Mouse (Mus musculus) thymus, adult 2 months (tissue): Measurements from ENCODE around the gene Dysf. TPM values are rescaled to one million over a fixed set of nuclear protein-coding genes. Genes with fewer than 3 reads are reported as not detected.

Source experiments
- DNase-seq: peaks from one replicate; pipeline ENCODE4 v3.0.0; 2021
- H3K27ac ChIP-seq: fragments of 200-500 bp; 2 replicates; pipeline ENCODE4 v1.5.1; 2012; ENCODE audit warnings: low read length, control low read depth; ENCODE audit not compliant: control insufficient read depth, insufficient read depth
- H3K27me3 ChIP-seq: fragments of 200-500 bp; 2 replicates; pipeline ENCODE4 v1.6.1; 2012; ENCODE audit warnings: mild to moderate bottlenecking, low read length, moderate library complexity, mixed read lengths; ENCODE audit not compliant: control insufficient read depth, insufficient read depth
- H3K36me3 ChIP-seq: fragments of 200-500 bp; 2 replicates; pipeline ENCODE4 v1.6.1; 2012; ENCODE audit warnings: mild to moderate bottlenecking, low read length, moderate library complexity; ENCODE audit not compliant: control insufficient read depth, insufficient read depth
- H3K4me1 ChIP-seq: fragments of 200-500 bp; replicated peaks from 2 replicates; pipeline ENCODE4 v1.6.1; 2012; ENCODE audit warnings: low read length; ENCODE audit not compliant: control insufficient read depth, insufficient read depth
- H3K4me3 ChIP-seq: fragments of 200-500 bp; 2 replicates; pipeline ENCODE4 v1.5.1; 2012; ENCODE audit warnings: mild to moderate bottlenecking, low read length, control low read depth, moderate library complexity; ENCODE audit not compliant: control insufficient read depth, insufficient read depth
- CTCF ChIP-seq: fragments of 200-500 bp; IDR thresholded peaks from 2 replicates; pipeline ENCODE4 v1.5.1; 2012; ENCODE audit warnings: mild to moderate bottlenecking, control low read depth, low read length, moderate library complexity, borderline replicate concordance; ENCODE audit not compliant: control insufficient read depth, poor library complexity, insufficient read depth; ENCODE audit errors: extremely low read depth
- POLR2A ChIP-seq: fragments of 200-500 bp; IDR thresholded peaks from 2 replicates; pipeline ENCODE4 v1.6.1; 2012; ENCODE audit warnings: mild to moderate bottlenecking, low read length, control low read depth, moderate library complexity; ENCODE audit not compliant: control insufficient read depth, poor library complexity, insufficient read depth; ENCODE audit errors: extremely low read depth
- WGBS: fragments of 180-500 bp; shearing (Covaris S2); methylation state at CpG from one replicate; pipeline ENCODE4 v1.1.7; 2018; 5-methylcytosine and 5-hydroxymethylcytosine counted together
- polyA plus RNA-seq: library from polyadenylated mRNA; depleted of rRNA; stranded (reverse); fragments of >200 nt; gene quantifications from 2 replicates; pipeline ENCODE4 v1.2.3, GENCODE M21; 2012

Gene Dysf
- polyA plus RNA-seq, 1 experiment, result 6.2 TPM

DNA sequence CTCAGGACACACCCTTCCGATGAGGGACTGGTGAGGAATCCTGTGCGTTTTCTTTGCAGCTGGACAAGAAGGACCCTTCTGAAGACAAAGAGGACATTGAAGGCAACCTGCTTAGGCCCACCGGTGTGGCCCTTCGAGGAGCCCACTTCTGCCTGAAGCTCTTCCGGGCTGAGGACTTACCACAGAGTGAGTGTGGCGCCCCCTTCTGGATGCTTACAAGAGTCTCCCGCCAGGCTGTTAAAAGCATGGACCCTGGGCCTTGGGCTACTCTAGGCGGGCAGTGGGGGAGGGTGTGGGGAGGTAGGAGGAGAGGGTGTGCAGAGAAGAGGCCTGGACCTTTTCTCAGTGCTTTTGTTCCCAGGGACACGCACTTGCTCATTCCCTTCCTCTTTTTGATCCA is 64.2 kb downstream of the Dysf start:
- Histone ChIP-seq H3K27ac (no peak overlapping the region), H3K27me3 (no peaks in the 10 kb centered on the region), H3K4me3 (no peak overlapping the region), H3K36me3 (no peaks in the 10 kb centered on the region), H3K4me1 (no peaks in the 10 kb centered on the region)
- 83% methylated on average over 9 of the region's 9 CpGs for whole genome bisulfite sequencing
- TF ChIP-seq POLR2A (no peak), CTCF (no peak)
- no peak for DNase-seq

DNA sequence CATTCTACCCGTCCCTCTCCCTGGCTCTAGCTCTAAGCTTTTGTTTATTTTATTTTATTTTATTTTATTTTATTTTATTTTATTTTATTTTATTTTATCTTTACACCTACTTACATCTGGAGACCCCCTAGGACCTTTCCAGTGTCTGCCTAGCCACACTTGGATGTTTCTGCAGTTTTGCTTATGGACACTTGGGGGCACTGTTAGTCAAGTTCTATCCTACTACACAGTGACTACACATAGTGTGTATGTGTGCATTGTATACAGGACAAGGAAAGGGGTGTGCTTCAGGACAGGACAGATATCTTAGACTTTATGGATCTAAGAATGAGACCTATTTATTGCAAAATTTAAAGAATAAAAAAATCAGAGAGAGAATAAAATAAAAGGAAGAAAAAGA is 69.8 kb downstream of the Dysf start:
- no peak for DNase-seq
- WGBS, result 86% methylated on average over 1 of the region's 1 CpGs
- H3K4me3 ChIP-seq, result no peak overlapping the region

DNA sequence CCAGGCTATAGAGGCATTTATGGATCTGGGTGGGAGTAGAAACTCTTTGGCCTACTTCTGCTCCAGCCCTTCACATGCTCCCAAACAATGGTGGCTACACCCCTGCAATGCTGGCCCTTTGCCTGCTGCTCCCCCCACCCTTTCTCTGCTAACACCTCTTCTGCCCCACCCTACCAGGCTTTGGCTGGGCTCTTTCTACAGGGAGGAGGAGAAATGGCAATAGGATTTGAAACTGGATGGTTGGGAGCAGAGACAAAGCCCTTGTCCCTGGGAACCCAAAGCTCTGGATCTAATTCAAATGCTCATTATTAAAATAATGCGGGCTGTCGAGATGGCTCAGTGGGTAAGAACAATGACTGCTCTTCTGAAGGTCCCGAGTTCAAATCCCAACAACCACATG is 72.2 kb downstream of the Dysf start:
- TF ChIP-seq POLR2A, result no peak
- no peak for TF ChIP-seq CTCF
- Histone ChIP-seq H3K36me3 (no peaks in the 10 kb centered on the region), H3K4me1 (no peaks in the 10 kb centered on the region), H3K4me3 (no peak overlapping the region), H3K27me3 (no peaks in the 10 kb centered on the region), H3K27ac (no peak overlapping the region)
- DNase-seq, result no peak
- WGBS, result 97% methylated on average over 3 of the region's 3 CpGs

More for the DNA sequence above, 69.8 kb downstream of the Dysf start:
- no peaks in the 10 kb centered on the region for H3K36me3 ChIP-seq
- H3K27me3 ChIP-seq, result no peaks in the 10 kb centered on the region
- TF ChIP-seq CTCF, result no peak
- no peak for TF ChIP-seq POLR2A
- no peaks in the 10 kb centered on the region for H3K4me1 ChIP-seq
- no peak overlapping the region for H3K27ac ChIP-seq

DNA sequence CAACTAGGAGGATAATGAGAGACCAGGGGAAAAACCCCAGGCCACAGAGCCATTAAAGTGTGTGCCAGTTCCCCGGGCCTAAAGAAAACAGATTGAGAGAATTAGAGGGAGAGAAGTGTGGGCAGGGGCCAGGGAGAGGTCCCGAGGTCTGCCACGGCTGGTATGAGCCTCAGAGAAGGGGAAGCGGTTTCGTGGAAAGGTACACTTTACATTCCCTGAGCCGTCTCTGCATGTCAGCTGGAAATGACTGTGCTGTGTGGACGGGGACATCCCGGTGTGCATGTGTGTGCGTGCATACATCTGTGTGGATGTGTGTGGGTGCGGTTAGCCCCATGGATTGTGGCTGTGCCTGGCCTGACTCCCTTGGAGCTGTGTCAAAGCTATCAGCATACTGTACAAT is 76.4 kb downstream of the Dysf start:
- Histone ChIP-seq H3K4me3 (no peak overlapping the region), H3K36me3 (no peaks in the 10 kb centered on the region), H3K27ac (no peak overlapping the region), H3K27me3 (no peaks in the 10 kb centered on the region), H3K4me1 (no peaks in the 10 kb centered on the region)
- no peak for TF ChIP-seq CTCF
- TF ChIP-seq POLR2A, result no peak
- 45% methylated on average over 10 of the region's 10 CpGs for WGBS
- no peak for DNase-seq

DNA sequence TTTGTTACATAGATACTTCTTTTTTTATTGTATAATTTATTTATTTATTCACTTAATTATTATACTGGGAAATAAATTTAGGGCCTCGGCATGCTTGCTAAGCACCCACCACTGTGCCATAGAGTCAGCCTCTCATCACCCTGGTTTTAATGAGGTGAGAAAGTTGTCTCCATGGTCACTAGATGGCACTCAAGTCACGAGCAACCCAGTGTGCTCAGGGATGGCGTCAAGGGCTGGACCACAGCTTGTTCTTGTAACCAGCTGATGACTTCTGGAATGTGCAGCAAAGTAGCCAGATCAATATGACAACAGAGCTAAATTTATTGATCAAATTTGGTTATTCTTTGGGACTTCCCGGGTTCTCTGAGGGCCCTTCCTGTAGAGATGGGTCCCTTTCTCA is 85.1 kb downstream of the Dysf start:
- DNase-seq, result peak; percentile 45
- TF ChIP-seq POLR2A (no peak), CTCF (no peak)
- Histone ChIP-seq H3K4me1 (no peaks in the 10 kb centered on the region), H3K36me3 (no peaks in the 10 kb centered on the region), H3K27ac (no peak overlapping the region), H3K27me3 (no peaks in the 10 kb centered on the region), H3K4me3 (no peak overlapping the region)
- 22% methylated on average over 4 of the region's 4 CpGs for WGBS

DNA sequence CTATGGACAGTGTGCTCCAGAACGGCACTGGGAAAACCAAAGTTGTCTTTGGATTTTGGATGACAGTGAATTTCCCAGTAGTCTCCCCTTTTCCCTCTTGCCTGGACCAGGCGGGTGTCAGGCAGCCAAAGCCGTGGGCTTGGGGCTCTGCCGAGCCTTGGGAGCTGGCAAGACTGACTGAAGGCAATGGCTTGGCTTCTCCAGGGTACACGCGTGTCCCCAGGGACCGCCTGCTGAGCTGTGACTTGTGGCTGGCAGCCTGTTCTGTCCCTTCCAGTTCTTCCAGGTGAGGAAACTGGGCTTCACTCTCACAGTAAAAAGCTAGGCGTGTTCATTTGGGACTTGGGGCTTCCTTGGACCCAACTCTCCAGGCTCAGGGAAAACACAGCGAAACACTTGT is 86.1 kb downstream of the Dysf start:
- DNase-seq, result no peak
- H3K4me1 ChIP-seq, result no peaks in the 10 kb centered on the region
- H3K27ac ChIP-seq, result no peak overlapping the region
- 93% methylated on average over 9 of the region's 9 CpGs for WGBS
- no peak overlapping the region for H3K4me3 ChIP-seq
- TF ChIP-seq POLR2A (no peak), CTCF (no peak)
- H3K36me3 ChIP-seq, result no peaks in the 10 kb centered on the region
- no peaks in the 10 kb centered on the region for H3K27me3 ChIP-seq

DNA sequence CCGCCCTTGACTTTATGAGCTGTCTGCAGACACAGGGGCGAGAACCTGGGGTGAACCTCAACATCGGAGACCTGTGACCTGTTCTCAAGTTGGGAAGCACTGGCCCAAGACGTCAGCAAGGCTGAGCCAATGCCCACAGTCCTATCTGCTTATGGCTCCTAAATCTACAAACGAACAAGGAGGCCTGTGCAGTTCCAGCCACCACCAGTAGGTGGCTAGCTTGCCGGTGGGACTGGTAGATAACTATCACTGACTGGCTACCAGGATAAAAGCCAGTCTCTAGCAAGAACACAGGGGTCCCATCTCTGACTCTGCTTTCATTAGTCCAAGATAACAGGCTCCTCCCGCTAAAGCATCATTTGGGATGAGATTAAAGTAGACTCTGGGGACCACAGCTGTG is 86.6 kb downstream of the Dysf start:
- no peak overlapping the region for H3K4me3 ChIP-seq
- no peaks in the 10 kb centered on the region for H3K27me3 ChIP-seq
- no peaks in the 10 kb centered on the region for H3K4me1 ChIP-seq
- 30% methylated on average over 7 of the region's 7 CpGs for WGBS
- H3K27ac ChIP-seq, result no peak overlapping the region
- peak; percentile 49; the same call in 1 of the 2 replicates for TF ChIP-seq CTCF
- no peak for TF ChIP-seq POLR2A
- no peaks in the 10 kb centered on the region for H3K36me3 ChIP-seq
- DNase-seq, result peak; percentile 79
